Mouse (Mus musculus) MEL (cell line): ENCODE measurements at regions not wholly inside any gene's neighbourhood (a gene's known extent, or its start where the extent isn't known, plus 50 kb on each side); places are given as distances from the start of the nearest gene placed in this dataset.

Source experiments
- DNase-seq: peaks from one replicate; pipeline ENCODE4 v3.0.0; 2011; ENCODE audit warnings: low read depth, low spot score
- H3K27ac ChIP-seq: 2 replicates; pipeline ENCODE4 v1.5.1; 2012; ENCODE audit warnings: low read depth, mild to moderate bottlenecking, control low read depth, low read length, moderate library complexity; ENCODE audit not compliant: control insufficient read depth
- H3K27me3 ChIP-seq, 2 experiments: fragments of 150-350 bp in 1 of 2; sonication (generic) in 1 of 2; 2 replicates each; pipeline ENCODE4 v1.6.1; 2012; ENCODE audit warnings: low read length in 2 of 2, mild to moderate bottlenecking in 2 of 2, improper control_type of control experiment in 1 of 2, moderate library complexity in 1 of 2; ENCODE audit not compliant: insufficient read depth in 2 of 2, control insufficient read depth in 1 of 2
- H3K36me3 ChIP-seq, 2 experiments: 2 replicates each; pipeline ENCODE4 v1.6.1; 2012 to 2014; ENCODE audit warnings: low read length in 2 of 2, improper control_type of control experiment in 1 of 2, inconsistent platforms in 1 of 2, mild to moderate bottlenecking in 1 of 2; ENCODE audit not compliant: insufficient read depth in 2 of 2, control insufficient read depth in 1 of 2
- H3K4me1 ChIP-seq, 2 experiments: fragments of 150-350 bp in 1 of 2; sonication (generic) in 1 of 2; 2 replicates each; pipeline ENCODE4 v1.6.1; 2012; ENCODE audit warnings: low read length in 2 of 2, improper control_type of control experiment in 1 of 2, mild to moderate bottlenecking in 1 of 2; ENCODE audit not compliant: insufficient read depth in 2 of 2, control insufficient read depth in 1 of 2
- H3K4me3 ChIP-seq, 2 experiments: fragments of 150-350 bp in 1 of 2; sonication (generic) in 1 of 2; 2 replicates each; pipeline ENCODE4 v1.5.1; 2012; ENCODE audit warnings: low read depth in 2 of 2, low read length in 2 of 2, mild to moderate bottlenecking in 2 of 2, moderate library complexity in 2 of 2, control low read depth in 1 of 2, improper control_type of control experiment in 1 of 2; ENCODE audit not compliant: control insufficient read depth in 1 of 2, insufficient read depth in 1 of 2
- H3K79me2 ChIP-seq: 2 replicates; pipeline ENCODE4 v1.6.1; 2012; ENCODE audit warnings: mild to moderate bottlenecking, low read length, moderate library complexity; ENCODE audit not compliant: control insufficient read depth, poor library complexity, insufficient read depth
- H3K9ac ChIP-seq: 2 replicates; pipeline ENCODE4 v1.6.1; 2012; ENCODE audit warnings: low read depth, mild to moderate bottlenecking, control low read depth, low read length, moderate library complexity; ENCODE audit not compliant: control insufficient read depth, poor library complexity, severe bottlenecking
- H3K9me3 ChIP-seq: fragments of 150-350 bp; sonication (generic); replicated peaks from 2 replicates; pipeline ENCODE4 v1.6.1; 2012; ENCODE audit warnings: mild to moderate bottlenecking, low read length, improper control_type of control experiment, moderate library complexity; ENCODE audit not compliant: insufficient read depth
- CTCF ChIP-seq, 3 experiments: IDR thresholded peaks in 2 of 3; conservative IDR thresholded peaks in 1 of 3; 2 replicates each; pipeline ENCODE4 v1.5.1; 2011 to 2012; ENCODE audit warnings: low read length in 3 of 3, low read depth in 2 of 3, mild to moderate bottlenecking in 2 of 3, improper control_type of control experiment in 1 of 3, inconsistent platforms in 1 of 3, mixed read lengths in 1 of 3, moderate library complexity in 1 of 3; ENCODE audit not compliant: control insufficient read depth in 1 of 3, insufficient read depth in 1 of 3, poor library complexity in 1 of 3, severe bottlenecking in 1 of 3
- E2F4 ChIP-seq: IDR thresholded peaks from 2 replicates; pipeline ENCODE4 v1.6.1; 2011; ENCODE audit warnings: low read depth, low read length, improper control_type of control experiment, borderline replicate concordance
- ELF1 ChIP-seq: IDR thresholded peaks from 2 replicates; pipeline ENCODE4 v1.6.1; 2014; ENCODE audit warnings: low read depth, mild to moderate bottlenecking, inconsistent platforms, low read length, improper control_type of control experiment, moderate library complexity
- ETS1 ChIP-seq: IDR thresholded peaks from 2 replicates; pipeline ENCODE4 v1.6.1; 2012; ENCODE audit warnings: low read depth, mild to moderate bottlenecking, inconsistent platforms, low read length, improper control_type of control experiment, moderate library complexity
- GABPA ChIP-seq: IDR thresholded peaks from 2 replicates; pipeline ENCODE4 v1.6.1; 2012; ENCODE audit warnings: low read depth, mild to moderate bottlenecking, inconsistent platforms, low read length, improper control_type of control experiment, moderate library complexity
- GATA1 ChIP-seq: IDR thresholded peaks from 2 replicates; pipeline ENCODE4 v1.6.1; 2011; ENCODE audit warnings: low read depth, low read length, improper control_type of control experiment
- HCFC1 ChIP-seq: IDR thresholded peaks from 2 replicates; pipeline ENCODE4 v1.6.1; 2012; ENCODE audit warnings: low read depth, mild to moderate bottlenecking, inconsistent platforms, low read length, improper control_type of control experiment, moderate library complexity
- JUND ChIP-seq: IDR thresholded peaks from 2 replicates; pipeline ENCODE4 v1.6.1; 2011; ENCODE audit warnings: low read depth, mild to moderate bottlenecking, improper control_type of control experiment, low read length
- KAT2A ChIP-seq: conservative IDR thresholded peaks from 2 replicates; pipeline ENCODE4 v1.6.1; 2012; ENCODE audit warnings: low read depth, low read length, improper control_type of control experiment, inconsistent platforms
- MAFK ChIP-seq: IDR thresholded peaks from 2 replicates; pipeline ENCODE4 v1.6.1; 2011; ENCODE audit warnings: low read depth, mild to moderate bottlenecking, low read length, improper control_type of control experiment, borderline replicate concordance
- MAX ChIP-seq: IDR thresholded peaks from 2 replicates; pipeline ENCODE4 v1.6.1; 2011; ENCODE audit warnings: low read length, improper control_type of control experiment
- MAZ ChIP-seq: IDR thresholded peaks from 2 replicates; pipeline ENCODE4 v1.6.1; 2012; ENCODE audit warnings: low read depth, mild to moderate bottlenecking, inconsistent platforms, low read length, improper control_type of control experiment
- MXI1 ChIP-seq: IDR thresholded peaks from 2 replicates; pipeline ENCODE4 v1.6.1; 2011; ENCODE audit warnings: mild to moderate bottlenecking, low read depth, low read length, improper control_type of control experiment
- MYB ChIP-seq: IDR thresholded peaks from 2 replicates; pipeline ENCODE4 v1.6.1; 2011; ENCODE audit warnings: mild to moderate bottlenecking, low read depth, low read length, improper control_type of control experiment
- MYC ChIP-seq: IDR thresholded peaks from 2 replicates; pipeline ENCODE4 v1.6.1; 2011; ENCODE audit warnings: low read depth, mild to moderate bottlenecking, low read length, improper control_type of control experiment, moderate library complexity
- NELFE ChIP-seq: IDR thresholded peaks from 2 replicates; pipeline ENCODE4 v1.6.1; 2011; ENCODE audit warnings: low read depth, low read length, improper control_type of control experiment
- NRF1 ChIP-seq: IDR thresholded peaks from 2 replicates; pipeline ENCODE4 v1.6.1; 2014; ENCODE audit warnings: low read depth, mild to moderate bottlenecking, inconsistent platforms, low read length, improper control_type of control experiment, moderate library complexity; ENCODE audit not compliant: poor library complexity, insufficient read depth, severe bottlenecking
- POLR2A ChIP-seq, 2 experiments: IDR thresholded peaks; 2 replicates each; pipeline ENCODE4 v1.6.1; 2011 to 2012; ENCODE audit warnings: low read length in 2 of 2, mild to moderate bottlenecking in 2 of 2, control low read depth in 1 of 2, improper control_type of control experiment in 1 of 2, low read depth in 1 of 2, moderate library complexity in 1 of 2; ENCODE audit not compliant: control insufficient read depth in 1 of 2, insufficient read depth in 1 of 2, poor library complexity in 1 of 2
- POLR2AphosphoS2 ChIP-seq: IDR thresholded peaks from 2 replicates; pipeline ENCODE4 v1.6.1; 2011; ENCODE audit warnings: low read length, improper control_type of control experiment
- RAD21 ChIP-seq: IDR thresholded peaks from 2 replicates; pipeline ENCODE4 v1.6.1; 2011; ENCODE audit warnings: mild to moderate bottlenecking, low read depth, low read length, improper control_type of control experiment
- SIN3A ChIP-seq: IDR thresholded peaks from 2 replicates; pipeline ENCODE4 v1.6.1; 2012; ENCODE audit warnings: low read length, improper control_type of control experiment, inconsistent platforms
- SMC3 ChIP-seq: IDR thresholded peaks from 2 replicates; pipeline ENCODE4 v1.6.1; 2011; ENCODE audit warnings: low read depth, low read length, improper control_type of control experiment
- TAL1 ChIP-seq: IDR thresholded peaks from 2 replicates; pipeline ENCODE4 v1.6.1; 2012; ENCODE audit warnings: mild to moderate bottlenecking, inconsistent platforms, low read length, moderate library complexity, mixed read lengths
- TBP ChIP-seq: IDR thresholded peaks from 2 replicates; pipeline ENCODE4 v1.8.0; 2011; ENCODE audit warnings: low read depth, low read length, improper control_type of control experiment
- UBTF ChIP-seq: IDR thresholded peaks from 2 replicates; pipeline ENCODE4 v1.6.1; 2012; ENCODE audit warnings: low read depth, mild to moderate bottlenecking, inconsistent platforms, low read length, improper control_type of control experiment, moderate library complexity, borderline replicate concordance; ENCODE audit not compliant: insufficient read depth
- ZC3H11A ChIP-seq: IDR thresholded peaks from 2 replicates; pipeline ENCODE4 v1.6.1; 2012; ENCODE audit warnings: low read depth, mild to moderate bottlenecking, inconsistent platforms, low read length, improper control_type of control experiment
- ZKSCAN1 ChIP-seq: IDR thresholded peaks from 2 replicates; pipeline ENCODE4 v1.6.1; 2012; ENCODE audit warnings: low read depth, mild to moderate bottlenecking, inconsistent platforms, low read length, improper control_type of control experiment, moderate library complexity
- ZMIZ1 ChIP-seq: IDR thresholded peaks from 2 replicates; pipeline ENCODE4 v1.6.1; 2012; ENCODE audit warnings: low read depth, mild to moderate bottlenecking, inconsistent platforms, low read length, improper control_type of control experiment, moderate library complexity
- ZNF384 ChIP-seq: IDR thresholded peaks from 2 replicates; pipeline ENCODE4 v1.6.1; 2012; ENCODE audit warnings: low read depth, mild to moderate bottlenecking, inconsistent platforms, low read length, improper control_type of control experiment

GRCm38 (mm10) chr14:98414201-98414600 lies 244.6 kb upstream of the Dach1 start:
- Histone ChIP-seq H3K79me2 (no peaks in the 10 kb centered on the region), H3K27ac (no peak overlapping the region), H3K36me3 (peaks cover 0 to 6% of the 10 kb centered on the region in 2 experiments; a peak in 2 of 4 replicates), H3K27me3 (no peaks in the 10 kb centered on the region), H3K9me3 (no peaks in the 10 kb centered on the region), H3K4me3 (no peak overlapping the region), H3K4me1 (0 out of 4 replicates have a peak, but pooled peaks cover 0 to 2% of the 10 kb centered on the region in 2 experiments), H3K9ac (no peak overlapping the region)
- peak; percentile 44 for DNase-seq
- no peak for TF ChIP-seq POLR2AphosphoS2
- no peak for TF ChIP-seq MAFK
- TF ChIP-seq HCFC1: no peak
- TF ChIP-seq E2F4: no peak
- peak; percentile 43 for TF ChIP-seq RAD21
- no peak for TF ChIP-seq MYB
- TF ChIP-seq NRF1: no peak
- TF ChIP-seq JUND: no peak
- TF ChIP-seq NELFE: no peak
- TF ChIP-seq MAZ: no peak
- peak; percentile 59 for TF ChIP-seq SMC3
- TF ChIP-seq KAT2A: no peak
- TF ChIP-seq MXI1: no peak
- no peak for TF ChIP-seq GABPA
- TF ChIP-seq CTCF (IDR thresholded peaks at IDR 0.05 in 2 of 3, conservative IDR thresholded peaks at IDR 0.05 in 1 of 3; ENCODE audit: control insufficient read depth in 1 of 3, insufficient read depth in 1 of 3, low read depth in 2 of 3, low read length in 3 of 3, poor library complexity in 1 of 3, severe bottlenecking in 1 of 3): peak; percentile 23 to 41 (median 26); a peak in 4 of 6 replicates
- no peak for TF ChIP-seq MYC
- no peak for TF ChIP-seq SIN3A
- no peak for TF ChIP-seq MAX
- TF ChIP-seq ZC3H11A: peak; percentile 31; the same call in 1 of the 2 replicates
- TF ChIP-seq ZNF384: no peak
- no peak for TF ChIP-seq ZMIZ1
- TF ChIP-seq TAL1: no peak
- no peak for TF ChIP-seq ELF1
- no peak for TF ChIP-seq UBTF
- TF ChIP-seq GATA1: no peak
- no peak for TF ChIP-seq ZKSCAN1
- no peak for TF ChIP-seq POLR2A (IDR thresholded peaks at IDR 0.05; ENCODE audit: control insufficient read depth in 1 of 2, insufficient read depth in 1 of 2, low read depth in 1 of 2, low read length in 2 of 2, poor library complexity in 1 of 2)
- no peak for TF ChIP-seq ETS1
- TF ChIP-seq TBP: no peak
